Mouse (Mus musculus) adrenal gland, postnatal 25 days (tissue): ENCODE results near the gene Plekhm1. TPM values are rescaled to one million over a fixed set of nuclear protein-coding genes. Genes with fewer than 3 reads are reported as not detected.
"Not testable (repeated sequence)": the region's sequence is repeated elsewhere in the genome, so short reads cannot be mapped to it uniquely, and the experiment has no call there.

ENCODE experiments used
- DNase-seq: peaks from one replicate; pipeline ENCODE4 v3.0.0; 2021; ENCODE audit warnings: mixed read lengths
- long read RNA-seq: library from polyadenylated mRNA; stranded (forward); transcript quantifications from one replicate; pipeline ENCODE4 v2.0.0, GENCODE M21; 2021
- total RNA-seq: library from RNA; stranded (reverse); gene quantifications from 2 replicates; pipeline ENCODE4 v1.2.3, GENCODE M21; 2021

Plekhm1 gene
- 22.9 and 25.0 TPM in 2 replicates for total RNA-seq
- long read RNA-seq, partial matches to known transcripts: 4 of 6 reads
- long read RNA-seq, other reads (novel, unspliced or antisense): 2 of 6 reads

GRCm38 (mm10) chr11:103411981-103412949 is at the start of gene Plekhm1:
Gene Plekhm1, minus strand, starts transcription at chr11:103412687.
- peak; percentile 96 for DNase-seq

DNA sequence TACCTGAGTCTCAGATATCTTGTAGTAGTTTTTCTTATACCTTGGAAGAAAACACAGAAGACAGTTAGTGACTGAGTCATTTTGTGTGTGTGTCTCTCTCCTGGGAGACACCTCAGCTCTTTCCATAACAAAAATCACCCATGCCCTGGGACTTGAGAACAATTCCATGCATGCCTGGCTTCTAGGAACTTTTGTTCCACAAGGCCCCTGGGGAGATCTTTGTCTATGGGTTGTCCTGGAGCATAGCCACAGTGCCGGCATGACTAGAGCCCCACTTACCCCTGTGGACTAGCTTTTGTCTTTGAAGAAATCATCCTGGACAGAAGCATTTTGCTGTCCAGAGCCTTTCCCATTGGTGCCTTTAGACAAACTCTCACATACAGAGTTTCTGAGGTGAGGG is 38.6 kb upstream of the Plekhm1 start:
- not testable (repeated sequence) for DNase-seq

DNA sequence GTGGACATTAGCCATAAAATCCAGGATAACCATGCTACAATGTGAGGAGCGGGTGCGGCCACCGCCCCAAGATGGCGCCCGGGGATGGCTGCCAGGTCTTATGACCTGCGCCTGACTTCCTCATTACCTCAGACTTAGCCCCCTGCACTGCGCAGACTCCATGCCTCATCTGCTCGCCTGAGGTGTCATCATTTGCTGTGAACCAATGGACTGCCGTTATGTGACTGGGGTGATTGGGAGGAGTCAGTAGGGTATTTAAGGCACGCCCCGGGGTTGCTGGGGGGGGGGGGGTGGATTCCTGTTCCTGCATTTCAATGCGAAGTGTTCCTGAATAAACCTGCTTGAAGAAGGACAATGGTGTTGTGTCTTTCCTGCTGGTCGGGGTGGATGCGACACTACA is 37.2 kb upstream of the Plekhm1 start:
- DNase-seq: not testable (repeated sequence)

GRCm38 (mm10) chr11:103443678-103444077 is 31.2 kb upstream of the Plekhm1 start:
- DNase-seq: no peak

DNA sequence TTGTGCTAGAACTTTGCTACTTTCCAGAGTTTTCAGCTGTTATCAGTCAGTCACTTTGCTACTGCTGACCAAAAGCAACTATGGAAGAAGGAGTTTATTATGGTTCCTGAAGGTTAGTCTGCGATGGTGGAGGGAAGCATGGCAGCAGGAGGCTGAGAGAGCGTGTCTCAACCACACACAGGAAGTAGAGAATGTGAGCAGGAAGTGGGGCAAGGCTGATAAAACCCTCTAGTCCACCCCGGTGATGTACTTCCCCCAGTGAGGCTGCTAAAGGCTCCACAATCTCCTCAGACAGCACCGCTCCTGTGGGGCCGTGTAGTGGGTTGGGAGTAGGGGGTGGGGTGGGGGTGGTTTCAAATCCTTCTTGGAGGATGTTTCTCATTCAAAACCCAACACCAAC is 23.8 kb upstream of the Plekhm1 start:
- no peak for DNase-seq

GRCm38 (mm10) chr11:103425031-103425430 is 12.5 kb upstream of the Plekhm1 start:
- no peak for DNase-seq

DNA sequence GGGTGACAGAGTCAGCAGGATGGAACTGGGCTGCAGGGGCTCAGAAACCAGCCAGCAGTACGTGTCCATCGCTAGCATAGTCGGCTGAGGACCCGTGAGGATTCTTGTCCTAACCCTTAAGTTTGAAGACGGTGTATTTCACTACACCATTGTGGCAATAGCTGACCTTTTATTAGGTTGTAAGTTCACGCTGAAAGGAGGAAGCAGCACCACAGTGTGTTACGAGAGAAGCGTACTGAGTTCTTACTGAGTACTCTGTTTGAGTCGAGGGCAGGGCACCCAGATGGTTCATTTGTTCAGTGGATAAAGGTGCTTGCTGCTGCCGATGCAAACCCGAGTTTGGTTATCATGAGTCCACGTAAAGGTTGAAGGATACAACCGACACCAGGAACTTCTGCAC is 7.2 kb upstream of the Plekhm1 start:
- no peak for DNase-seq

- DNase-seq: no peak
These were observed 6.7 kb upstream of the Plekhm1 start for GRCm38 (mm10) chr11:103419226-103419625.

DNA sequence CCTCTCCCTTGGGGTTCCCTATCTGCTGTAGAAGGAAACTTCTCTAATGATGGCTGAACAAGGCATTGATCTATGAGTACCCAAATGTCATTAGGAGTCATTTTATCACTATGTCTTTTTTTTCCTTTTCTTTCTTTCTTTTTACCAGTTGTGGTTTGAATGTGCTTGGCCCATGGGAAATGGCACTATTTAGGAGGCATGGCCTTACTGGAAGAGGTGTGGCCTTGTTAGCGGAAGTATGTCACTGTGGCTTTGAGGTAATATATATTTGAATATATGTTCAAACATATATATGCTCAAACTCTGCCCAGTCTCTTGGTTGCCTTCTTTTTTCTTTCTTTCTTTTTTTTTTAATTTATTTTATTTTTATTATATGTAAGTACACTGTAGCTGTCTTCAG is 1.0 kb upstream of the Plekhm1 start:
- DNase-seq: no peak

- no peak for DNase-seq
These were observed 500 bp upstream of the Plekhm1 start for GRCm38 (mm10) chr11:103412950-103413423.

DNA sequence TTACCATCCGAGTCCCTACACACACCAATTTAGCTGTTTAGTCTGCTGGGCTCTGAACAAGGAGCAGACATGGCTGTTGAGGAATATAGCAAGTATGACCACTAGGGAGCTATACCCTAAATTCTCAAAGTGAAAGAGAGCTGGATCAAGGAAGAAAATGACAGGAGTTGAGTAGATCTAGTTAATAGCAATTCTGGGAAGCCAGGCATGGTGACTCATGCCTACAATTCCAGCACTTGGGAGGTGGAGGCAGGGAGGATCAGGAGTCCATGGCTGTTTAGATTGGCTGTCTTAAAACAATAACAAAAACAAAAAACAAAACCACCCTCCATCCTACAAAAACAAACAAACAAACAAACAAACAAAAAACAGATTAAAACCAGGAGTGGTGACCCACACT is 1.2 kb downstream of the Plekhm1 start:
- DNase-seq: no peak

- no peak for DNase-seq
These were observed 3.6 kb downstream of the Plekhm1 start for GRCm38 (mm10) chr11:103408880-103409279.

DNA sequence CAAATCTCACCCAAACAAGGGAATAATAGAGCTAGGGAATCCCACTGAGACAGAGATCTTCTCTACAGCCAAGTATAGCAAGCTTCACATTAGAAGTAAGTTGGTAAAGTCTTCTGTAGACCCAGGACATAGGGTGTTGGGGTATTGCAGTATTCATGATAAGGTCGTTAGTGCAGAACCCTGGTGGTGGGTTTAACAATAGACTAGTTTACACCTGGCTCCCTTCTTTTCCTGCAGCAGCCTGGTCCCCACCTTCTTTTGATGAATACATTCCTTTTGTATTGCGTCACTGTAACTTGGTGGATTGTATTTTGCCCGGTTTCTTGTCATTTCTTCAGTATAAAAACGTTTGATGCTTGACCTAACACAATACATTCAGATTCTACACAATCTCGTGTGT is 5.4 kb downstream of the Plekhm1 start:
- DNase-seq: not testable (repeated sequence)

- peak; percentile 25 for DNase-seq
These were observed 5.9 kb downstream of the Plekhm1 start for GRCm38 (mm10) chr11:103406551-103406950.

DNA sequence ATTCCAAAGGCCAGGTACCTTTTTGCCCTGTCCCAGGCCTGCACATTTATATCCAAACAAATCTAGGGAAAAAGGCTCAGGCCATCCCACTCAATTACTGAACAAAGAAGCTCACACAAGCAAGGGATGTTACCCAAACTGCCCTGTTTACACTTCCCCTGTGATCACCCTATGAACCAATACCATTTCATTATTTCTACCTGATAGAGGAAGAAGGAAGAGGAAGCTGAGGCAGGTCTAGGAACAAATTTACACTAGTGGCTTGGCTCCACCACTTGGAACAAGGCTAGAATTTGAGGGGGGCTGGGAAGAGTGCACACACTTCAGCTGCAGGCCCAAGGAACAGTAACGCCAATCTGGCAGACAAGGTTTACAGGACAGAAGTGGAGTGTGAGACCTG is 6.7 kb downstream of the Plekhm1 start:
- no peak for DNase-seq

GRCm38 (mm10) chr11:103404618-103405017 is 7.9 kb downstream of the Plekhm1 start:
- no peak for DNase-seq

DNA sequence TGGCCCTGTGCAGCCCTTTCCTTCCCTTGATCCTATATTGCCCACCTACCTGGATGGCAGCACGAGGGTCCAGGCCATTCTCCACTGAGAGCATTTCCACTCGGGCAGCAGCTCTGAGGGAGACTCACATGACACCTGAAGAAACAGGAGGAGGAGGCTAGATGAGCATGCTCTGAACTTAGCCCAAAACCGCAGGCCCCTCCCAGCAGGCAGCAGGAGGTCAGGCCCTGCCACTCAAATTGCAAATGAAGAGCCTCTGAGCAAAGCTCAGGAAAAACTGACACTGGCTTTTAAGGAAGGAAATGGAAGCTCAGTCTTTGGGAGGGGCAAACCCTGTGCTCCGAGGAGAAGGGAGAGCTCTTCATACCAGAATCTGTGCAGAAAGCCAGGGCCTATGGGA is 8.7 kb downstream of the Plekhm1 start:
- no peak for DNase-seq

DNA sequence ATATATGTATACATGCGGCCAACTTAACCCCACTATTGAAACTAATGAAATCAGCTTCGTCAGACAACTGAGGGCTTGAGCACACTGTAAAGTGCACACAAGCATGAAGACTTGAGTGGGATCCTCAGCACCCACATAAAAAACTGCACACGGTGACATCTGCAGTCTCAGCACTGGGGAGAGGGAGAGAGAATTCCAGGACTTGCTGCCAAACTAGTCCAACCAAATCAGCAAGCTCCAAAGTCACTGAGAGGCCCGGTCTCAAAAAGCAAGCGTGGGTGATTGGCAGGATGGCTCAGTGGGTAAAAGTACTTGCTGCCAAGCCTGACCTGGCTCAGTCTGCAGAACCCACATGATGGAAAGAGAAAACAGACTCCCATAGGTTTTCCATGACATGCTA is 9.7 kb downstream of the Plekhm1 start:
- DNase-seq: no peak

GRCm38 (mm10) chr11:103402198-103402597 is 10.3 kb downstream of the Plekhm1 start:
- peak; percentile 30 for DNase-seq

GRCm38 (mm10) chr11:103399986-103400385 is 12.5 kb downstream of the Plekhm1 start:
- peak; percentile 27 for DNase-seq

- DNase-seq: no peak
These were observed 13.4 kb downstream of the Plekhm1 start for GRCm38 (mm10) chr11:103399050-103399449.

DNA sequence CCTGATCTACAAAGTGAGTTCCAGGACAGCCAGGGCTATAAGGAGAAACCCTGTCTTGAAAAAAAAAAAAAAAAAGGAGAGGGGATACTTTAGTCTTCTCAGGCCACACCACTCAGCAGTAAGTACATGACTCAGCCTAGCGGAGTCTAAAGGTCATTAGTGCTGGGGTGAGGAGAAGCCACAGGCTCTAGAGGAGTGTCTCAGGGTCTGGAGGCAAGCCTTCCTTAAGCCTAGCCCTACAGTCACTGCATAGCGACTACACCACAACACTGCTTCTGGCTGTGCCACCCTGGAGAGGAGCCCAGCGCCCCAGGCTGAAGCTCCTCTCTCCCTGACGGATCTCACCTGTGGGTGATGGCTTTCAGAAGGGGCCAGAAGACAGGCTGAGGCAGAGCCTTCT is 15.8 kb downstream of the Plekhm1 start:
- no peak for DNase-seq

DNA sequence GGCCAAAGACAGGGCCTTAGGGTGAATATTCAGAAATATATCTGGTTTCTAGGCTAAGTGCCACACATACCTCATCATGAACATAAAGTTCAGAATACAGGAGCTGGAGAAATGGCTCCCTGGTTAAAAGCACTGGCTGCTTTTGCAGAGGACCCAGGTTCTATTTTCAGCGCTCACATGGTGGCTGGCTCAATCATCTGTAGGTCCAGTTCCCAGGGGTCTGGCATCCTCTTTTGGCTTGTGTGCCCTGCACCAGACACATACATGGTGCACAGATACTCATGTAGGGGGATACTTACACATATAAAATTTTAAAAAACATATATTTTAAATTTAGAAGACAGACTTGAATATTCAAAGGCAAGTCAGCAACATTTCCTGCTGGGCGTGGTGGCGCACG is 16.3 kb downstream of the Plekhm1 start:
- no peak for DNase-seq

GRCm38 (mm10) chr11:103394604-103395003 is 17.9 kb downstream of the Plekhm1 start:
- no peak for DNase-seq
